Mouse (Mus musculus) MEL (cell line): ENCODE results near the gene Hist2h2aa1. TPM values are rescaled to one million over a fixed set of nuclear protein-coding genes. Genes with fewer than 3 reads are reported as not detected.

ENCODE experiments used
- DNase-seq: peaks from one replicate; pipeline ENCODE4 v3.0.0; 2011; ENCODE audit warnings: low read depth, low spot score
- H3K27ac ChIP-seq: 2 replicates; pipeline ENCODE4 v1.5.1; 2012; ENCODE audit warnings: low read depth, mild to moderate bottlenecking, control low read depth, low read length, moderate library complexity; ENCODE audit not compliant: control insufficient read depth
- H3K27me3 ChIP-seq, 2 experiments: fragments of 150-350 bp in 1 of 2; sonication (generic) in 1 of 2; 2 replicates each; pipeline ENCODE4 v1.6.1; 2012; ENCODE audit warnings: low read length in 2 of 2, mild to moderate bottlenecking in 2 of 2, improper control_type of control experiment in 1 of 2, moderate library complexity in 1 of 2; ENCODE audit not compliant: insufficient read depth in 2 of 2, control insufficient read depth in 1 of 2
- H3K36me3 ChIP-seq, 2 experiments: 2 replicates each; pipeline ENCODE4 v1.6.1; 2012 to 2014; ENCODE audit warnings: low read length in 2 of 2, improper control_type of control experiment in 1 of 2, inconsistent platforms in 1 of 2, mild to moderate bottlenecking in 1 of 2; ENCODE audit not compliant: insufficient read depth in 2 of 2, control insufficient read depth in 1 of 2
- H3K4me1 ChIP-seq, 2 experiments: fragments of 150-350 bp in 1 of 2; sonication (generic) in 1 of 2; 2 replicates each; pipeline ENCODE4 v1.6.1; 2012; ENCODE audit warnings: low read length in 2 of 2, improper control_type of control experiment in 1 of 2, mild to moderate bottlenecking in 1 of 2; ENCODE audit not compliant: insufficient read depth in 2 of 2, control insufficient read depth in 1 of 2
- H3K4me3 ChIP-seq, 2 experiments: fragments of 150-350 bp in 1 of 2; sonication (generic) in 1 of 2; 2 replicates each; pipeline ENCODE4 v1.5.1; 2012; ENCODE audit warnings: low read depth in 2 of 2, low read length in 2 of 2, mild to moderate bottlenecking in 2 of 2, moderate library complexity in 2 of 2, control low read depth in 1 of 2, improper control_type of control experiment in 1 of 2; ENCODE audit not compliant: control insufficient read depth in 1 of 2, insufficient read depth in 1 of 2
- H3K79me2 ChIP-seq: 2 replicates; pipeline ENCODE4 v1.6.1; 2012; ENCODE audit warnings: mild to moderate bottlenecking, low read length, moderate library complexity; ENCODE audit not compliant: control insufficient read depth, poor library complexity, insufficient read depth
- H3K9ac ChIP-seq: 2 replicates; pipeline ENCODE4 v1.6.1; 2012; ENCODE audit warnings: low read depth, mild to moderate bottlenecking, control low read depth, low read length, moderate library complexity; ENCODE audit not compliant: control insufficient read depth, poor library complexity, severe bottlenecking
- H3K9me3 ChIP-seq: fragments of 150-350 bp; sonication (generic); replicated peaks from 2 replicates; pipeline ENCODE4 v1.6.1; 2012; ENCODE audit warnings: mild to moderate bottlenecking, low read length, improper control_type of control experiment, moderate library complexity; ENCODE audit not compliant: insufficient read depth
- E2F4 ChIP-seq: IDR thresholded peaks from 2 replicates; pipeline ENCODE4 v1.6.1; 2011; ENCODE audit warnings: low read depth, low read length, improper control_type of control experiment, borderline replicate concordance
- ELF1 ChIP-seq: IDR thresholded peaks from 2 replicates; pipeline ENCODE4 v1.6.1; 2014; ENCODE audit warnings: low read depth, mild to moderate bottlenecking, inconsistent platforms, low read length, improper control_type of control experiment, moderate library complexity
- EP300 ChIP-seq, 2 experiments: IDR thresholded peaks; 2 replicates each; pipeline ENCODE4 v1.6.1; 2011; ENCODE audit warnings: improper control_type of control experiment in 2 of 2, low read length in 2 of 2, low read depth in 1 of 2, mild to moderate bottlenecking in 1 of 2
- ETS1 ChIP-seq: IDR thresholded peaks from 2 replicates; pipeline ENCODE4 v1.6.1; 2012; ENCODE audit warnings: low read depth, mild to moderate bottlenecking, inconsistent platforms, low read length, improper control_type of control experiment, moderate library complexity
- GATA1 ChIP-seq: IDR thresholded peaks from 2 replicates; pipeline ENCODE4 v1.6.1; 2011; ENCODE audit warnings: low read depth, low read length, improper control_type of control experiment
- MAFK ChIP-seq: IDR thresholded peaks from 2 replicates; pipeline ENCODE4 v1.6.1; 2011; ENCODE audit warnings: low read depth, mild to moderate bottlenecking, low read length, improper control_type of control experiment, borderline replicate concordance
- MEF2A ChIP-seq: IDR thresholded peaks from 2 replicates; pipeline ENCODE4 v1.6.1; 2014; ENCODE audit warnings: low read depth, mild to moderate bottlenecking, inconsistent platforms, low read length, improper control_type of control experiment; ENCODE audit not compliant: poor library complexity, insufficient replicate concordance, severe bottlenecking; ENCODE audit errors: extremely low read depth
- MXI1 ChIP-seq: IDR thresholded peaks from 2 replicates; pipeline ENCODE4 v1.6.1; 2011; ENCODE audit warnings: mild to moderate bottlenecking, low read depth, low read length, improper control_type of control experiment
- MYB ChIP-seq: IDR thresholded peaks from 2 replicates; pipeline ENCODE4 v1.6.1; 2011; ENCODE audit warnings: mild to moderate bottlenecking, low read depth, low read length, improper control_type of control experiment
- NRF1 ChIP-seq: IDR thresholded peaks from 2 replicates; pipeline ENCODE4 v1.6.1; 2014; ENCODE audit warnings: low read depth, mild to moderate bottlenecking, inconsistent platforms, low read length, improper control_type of control experiment, moderate library complexity; ENCODE audit not compliant: poor library complexity, insufficient read depth, severe bottlenecking
- POLR2A ChIP-seq, 2 experiments: IDR thresholded peaks; 2 replicates each; pipeline ENCODE4 v1.6.1; 2011 to 2012; ENCODE audit warnings: low read length in 2 of 2, mild to moderate bottlenecking in 2 of 2, control low read depth in 1 of 2, improper control_type of control experiment in 1 of 2, low read depth in 1 of 2, moderate library complexity in 1 of 2; ENCODE audit not compliant: control insufficient read depth in 1 of 2, insufficient read depth in 1 of 2, poor library complexity in 1 of 2
- POLR2AphosphoS5 ChIP-seq: IDR thresholded peaks from 2 replicates; pipeline ENCODE4 v1.6.1; 2012; ENCODE audit warnings: low read depth, borderline replicate concordance, mild to moderate bottlenecking, inconsistent platforms, low read length, moderate library complexity, mixed read lengths
- RCOR1 ChIP-seq: IDR thresholded peaks from 2 replicates; pipeline ENCODE4 v1.6.1; 2012; ENCODE audit warnings: low read depth, mild to moderate bottlenecking, inconsistent platforms, low read length, improper control_type of control experiment
- SMC3 ChIP-seq: IDR thresholded peaks from 2 replicates; pipeline ENCODE4 v1.6.1; 2011; ENCODE audit warnings: low read depth, low read length, improper control_type of control experiment
- TAL1 ChIP-seq: IDR thresholded peaks from 2 replicates; pipeline ENCODE4 v1.6.1; 2012; ENCODE audit warnings: mild to moderate bottlenecking, inconsistent platforms, low read length, moderate library complexity, mixed read lengths
- TBP ChIP-seq: IDR thresholded peaks from 2 replicates; pipeline ENCODE4 v1.8.0; 2011; ENCODE audit warnings: low read depth, low read length, improper control_type of control experiment
- TCF12 ChIP-seq: IDR thresholded peaks from 2 replicates; pipeline ENCODE4 v1.6.1; 2014; ENCODE audit warnings: low read depth, mild to moderate bottlenecking, inconsistent platforms, low read length, improper control_type of control experiment, moderate library complexity
- USF1 ChIP-seq: IDR thresholded peaks from 2 replicates; pipeline ENCODE4 v1.6.1; 2014; ENCODE audit warnings: low read depth, mild to moderate bottlenecking, inconsistent platforms, low read length, improper control_type of control experiment, moderate library complexity
- ZMIZ1 ChIP-seq: IDR thresholded peaks from 2 replicates; pipeline ENCODE4 v1.6.1; 2012; ENCODE audit warnings: low read depth, mild to moderate bottlenecking, inconsistent platforms, low read length, improper control_type of control experiment, moderate library complexity
- ZNF384 ChIP-seq: IDR thresholded peaks from 2 replicates; pipeline ENCODE4 v1.6.1; 2012; ENCODE audit warnings: low read depth, mild to moderate bottlenecking, inconsistent platforms, low read length, improper control_type of control experiment
- polyA plus RNA-seq, 2 experiments: library from polyadenylated mRNA; stranded (reverse) in 1 of 2; unstranded in 1 of 2; fragments of >175 nt in 1 of 2; fragments of >200 nt in 1 of 2; gene quantifications; 2 replicates each; pipeline versions ENCODE4 v1.2.1 to v1.2.4; 2012; ENCODE audit warnings: low replicate concordance in 2 of 2, low read depth in 1 of 2; ENCODE audit not compliant: insufficient read length in 2 of 2, insufficient read depth in 1 of 2, missing spikeins in 1 of 2
- total RNA-seq: library from RNA; depleted of rRNA; stranded (reverse); fragments of 300-350 nt; gene quantifications from 2 replicates; pipeline ENCODE4 v1.2.3, GENCODE M21; 2012

Hist2h2aa1 gene
- total and polyA plus RNA-seq, 3 experiments = 1.5 to 3,456 TPM; not detected in 1

GRCm38 (mm10) chr3:96230910-96231757 lies 14.2 kb upstream of the Hist2h2aa1 start:
- peaks cover 11 to 25% of the 10 kb centered on the region in 2 experiments for H3K4me1 ChIP-seq
- H3K27ac ChIP-seq = no peak overlapping the region
- no peak for TF ChIP-seq EP300 (IDR thresholded peaks at IDR 0.05; ENCODE audit: low read depth in 1 of 2, low read length in 2 of 2)
- TF ChIP-seq TAL1 = peak; percentile 79
- H3K4me3 ChIP-seq = no peak overlapping the region
- H3K79me2 ChIP-seq = no peaks in the 10 kb centered on the region
- peak; percentile 60 for DNase-seq
- no peaks in the 10 kb centered on the region for H3K9me3 ChIP-seq
- peaks cover 0 to 25% of the 10 kb centered on the region in 2 experiments; a peak in 2 of 4 replicates for H3K36me3 ChIP-seq
- no peaks in the 10 kb centered on the region for H3K27me3 ChIP-seq
- no peak overlapping the region for H3K9ac ChIP-seq

GRCm38 (mm10) chr3:96231758-96232120 lies 13.6 kb upstream of the Hist2h2aa1 start:
- Histone ChIP-seq H3K27me3 (no peaks in the 10 kb centered on the region), H3K79me2 (no peaks in the 10 kb centered on the region), H3K36me3 (peaks cover 0 to 22% of the 10 kb centered on the region in 2 experiments; a peak in 2 of 4 replicates), H3K27ac (no peak overlapping the region), H3K9ac (no peak overlapping the region), H3K4me1 (peaks cover 11 to 25% of the 10 kb centered on the region in 2 experiments), H3K9me3 (no peaks in the 10 kb centered on the region), H3K4me3 (no peak overlapping the region)
- DNase-seq = no peak
- TF ChIP-seq RCOR1 (no peak), ELF1 (no peak), USF1 (no peak), GATA1 (no peak), ZNF384 (no peak), ETS1 (no peak), NRF1 (no peak), MEF2A (no peak), POLR2AphosphoS5 (no peak), E2F4 (no peak), TCF12 (no peak), MYB (no peak), MXI1 (no peak), ZMIZ1 (no peak), TBP (no peak), TAL1 (no peak), MAFK (no peak), POLR2A (IDR thresholded peaks at IDR 0.05; ENCODE audit: control insufficient read depth in 1 of 2, insufficient read depth in 1 of 2, low read depth in 1 of 2, low read length in 2 of 2, poor library complexity in 1 of 2) (no peak), SMC3 (no peak)
